Mouse (Mus musculus) T-helper 1 cell (primary cell): Measurements from ENCODE around the gene Neu2.

Source experiments
- in situ Hi-C: fragments of 300-600 bp; cut with MboI, MseI; formaldehyde crosslinking; loops from one replicate; pipeline ENCODE4 v1.15.1; 2025; ENCODE audit warnings: high pct_unique_total_duplicates

Gene Neu2

DNA sequence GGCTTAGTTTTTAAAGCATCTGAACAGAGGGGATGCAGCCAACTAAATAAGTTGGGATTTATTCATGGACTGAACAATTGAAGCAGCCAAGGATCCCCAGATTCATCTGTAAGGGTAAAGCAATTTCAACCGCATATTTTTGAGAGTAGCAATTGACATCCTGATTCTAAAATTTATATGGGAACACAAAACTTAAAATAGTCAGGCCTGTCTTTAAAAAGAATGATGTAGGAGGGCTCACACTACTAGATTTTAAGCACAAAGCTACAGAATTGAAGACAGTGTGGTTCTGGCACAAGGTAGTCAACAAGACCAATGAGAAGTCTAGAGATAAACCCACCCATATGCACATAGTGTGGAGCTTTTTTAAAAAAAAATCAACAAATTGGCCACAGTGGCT lies 27.3 kb downstream of the Neu2 start:
- in situ Hi-C loops, result no loop called here

DNA sequence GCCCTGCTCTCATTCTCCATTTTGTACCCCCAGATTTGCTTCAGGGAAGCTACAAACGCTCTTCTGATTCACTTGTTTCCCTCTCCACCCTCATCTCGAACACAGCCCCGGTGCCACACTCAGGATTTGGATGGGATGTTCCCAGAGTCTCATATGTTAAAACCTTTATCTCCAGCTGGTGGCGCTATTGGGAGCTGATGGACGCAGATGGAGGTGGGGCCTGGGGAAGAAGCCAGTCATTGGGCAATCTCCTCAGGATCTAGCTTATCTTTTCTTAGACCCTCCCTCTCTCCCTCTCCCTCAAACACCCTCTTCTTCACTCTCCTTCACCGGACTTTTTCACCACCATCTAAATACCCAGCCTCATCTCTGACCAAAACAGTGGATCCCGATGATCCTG lies 31.9 kb downstream of the Neu2 start:
- in situ Hi-C loops, result no loop called here

GRCm38 (mm10) chr1:87551008-87551407 lies 41.3 kb downstream of the Neu2 start:
- in situ Hi-C loops, result no loop called here

GRCm38 (mm10) chr1:87553586-87553985 lies 43.9 kb downstream of the Neu2 start:
- in situ Hi-C loops, result no loop called here

- in situ Hi-C loops, result no loop called here
These were observed 53.3 kb downstream of the Neu2 start for GRCm38 (mm10) chr1:87562967-87563366.

DNA sequence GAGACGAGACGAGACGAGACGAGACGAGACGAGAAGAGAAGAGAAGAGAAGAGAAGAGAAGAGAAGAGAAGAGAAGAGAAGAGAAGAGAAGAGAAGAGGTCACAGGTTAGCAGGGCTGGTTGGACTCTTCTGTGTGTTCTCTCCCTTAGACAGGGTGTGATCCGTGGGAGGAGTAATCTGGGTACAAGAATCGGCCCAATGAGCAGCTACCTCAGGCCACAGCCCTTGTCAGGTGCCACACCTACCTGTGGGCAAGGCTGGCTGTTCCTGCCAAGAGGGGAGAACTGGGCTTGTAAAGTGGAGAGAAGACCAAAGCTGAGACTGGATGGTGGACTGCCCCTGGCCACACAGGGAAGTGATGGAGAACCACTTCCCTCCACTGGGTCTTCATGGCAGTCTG lies 56.1 kb downstream of the Neu2 start:
- in situ Hi-C loops, result no loop called here

- in situ Hi-C loops, result no loop called here
These were observed 58.7 kb downstream of the Neu2 start for GRCm38 (mm10) chr1:87568398-87568797.

DNA sequence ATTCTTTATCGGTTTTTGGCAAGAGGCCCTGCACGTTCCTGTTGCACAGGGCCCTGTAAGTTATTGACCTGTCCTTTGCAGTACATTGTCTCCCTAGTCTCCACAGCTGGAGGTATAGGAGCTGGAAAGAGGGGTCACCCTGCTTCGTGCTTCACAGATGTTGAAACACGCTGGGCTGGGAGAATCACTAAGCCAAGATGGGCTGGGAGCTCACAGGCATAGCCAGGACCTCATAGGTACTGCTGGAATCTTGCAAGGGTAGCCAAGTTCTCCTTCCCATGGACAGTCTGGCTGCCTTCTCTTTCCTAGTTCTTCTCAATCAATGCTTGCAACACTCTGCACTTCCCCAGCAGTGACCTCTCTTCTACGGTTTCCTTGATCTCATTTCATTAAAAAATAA lies 63.6 kb downstream of the Neu2 start:
- in situ Hi-C loops, result no loop called here

GRCm38 (mm10) chr1:87573800-87574215 lies 64.1 kb downstream of the Neu2 start, which contains the start of gene Ngef:
Gene Ngef (minus strand): TSS chr1:87573870.
- in situ Hi-C loops, result no loop called here

DNA sequence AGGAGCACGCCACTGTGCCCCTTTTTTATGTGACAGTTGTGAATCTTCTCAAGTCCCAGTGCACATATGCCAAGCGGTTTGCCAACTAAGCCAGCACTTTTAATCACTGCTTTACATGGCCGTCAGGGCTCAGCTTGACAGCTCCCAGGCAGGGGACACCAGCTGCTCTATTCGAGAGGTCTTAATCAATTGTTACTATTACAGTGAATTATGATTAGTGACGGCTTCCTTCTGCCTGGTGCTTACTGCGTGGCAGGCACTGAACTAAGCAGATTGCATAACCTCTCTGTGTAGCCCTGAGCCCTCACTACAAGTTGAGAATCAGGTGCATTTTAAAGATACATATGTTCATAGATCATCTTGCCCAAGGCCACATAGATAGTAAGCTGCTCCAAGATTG lies 64.7 kb downstream of the Neu2 start:
- in situ Hi-C loops, result no loop called here

DNA sequence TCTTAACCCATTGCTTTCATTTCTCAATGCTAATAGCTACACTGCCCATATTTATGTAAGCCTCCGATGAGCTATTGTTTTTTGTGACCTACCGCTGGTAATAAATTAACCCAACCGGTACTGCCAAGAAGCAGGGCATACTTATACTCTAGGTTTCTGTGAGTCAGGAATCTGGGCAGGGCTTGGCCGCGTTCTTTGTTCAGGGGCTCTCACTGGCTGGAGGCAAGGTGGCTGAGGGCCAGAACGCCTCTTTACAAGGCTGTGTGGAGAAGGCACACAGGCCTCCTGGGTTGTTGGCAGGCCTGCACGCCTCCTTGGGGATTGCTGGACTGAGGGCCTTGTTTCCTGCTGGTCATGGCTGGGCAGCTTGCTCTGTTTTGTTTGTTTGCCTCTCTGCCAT lies 65.1 kb downstream of the Neu2 start:
- in situ Hi-C loops, result no loop called here

DNA sequence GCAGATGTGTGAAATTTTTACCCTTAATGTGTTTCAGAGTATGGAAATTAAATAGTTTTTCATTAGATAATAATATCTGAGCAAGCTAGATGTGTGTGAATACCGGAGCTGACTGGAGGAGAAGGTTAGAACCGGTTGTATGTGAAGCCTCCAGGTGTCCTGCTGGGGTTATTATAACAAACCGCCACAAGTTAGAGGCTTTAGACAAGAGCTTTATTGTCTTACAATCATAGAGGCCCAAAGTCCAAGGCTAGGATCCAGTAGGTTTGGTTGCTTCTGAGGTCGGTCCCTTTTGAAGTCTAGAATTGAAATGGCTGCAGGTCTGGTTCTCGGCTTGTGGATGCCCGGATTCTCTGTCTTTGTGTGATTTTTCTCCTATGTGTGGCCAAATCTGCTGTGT lies 69.3 kb downstream of the Neu2 start:
- in situ Hi-C loops, result no loop called here

- in situ Hi-C loops, result no loop called here
These were observed 71.1 kb downstream of the Neu2 start for GRCm38 (mm10) chr1:87580824-87581223.

DNA sequence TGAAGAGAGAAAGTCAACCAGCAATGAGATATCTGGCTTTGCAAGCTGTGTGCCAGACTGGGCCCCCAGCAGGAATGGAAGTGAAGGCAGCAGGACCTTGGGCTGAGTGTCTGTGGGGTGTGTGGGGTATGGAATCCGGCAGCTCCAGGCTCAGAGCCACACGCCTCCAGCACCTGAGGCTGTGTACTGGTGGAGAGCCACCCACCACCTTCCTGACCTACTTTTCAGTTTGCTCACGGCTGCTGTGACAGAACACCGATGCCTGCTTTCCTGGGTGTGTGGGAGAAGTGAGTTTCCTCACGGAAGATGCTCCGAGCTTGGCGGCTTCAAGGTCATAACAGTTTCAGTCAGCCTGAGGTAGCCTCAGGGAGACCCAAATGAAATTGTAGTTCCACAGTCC lies 79.5 kb downstream of the Neu2 start:
- in situ Hi-C loops, result loop anchor here (5.0 kb wide), 1 partner anchor 758 kb away; no protein-coding TSS in a partner anchor

DNA sequence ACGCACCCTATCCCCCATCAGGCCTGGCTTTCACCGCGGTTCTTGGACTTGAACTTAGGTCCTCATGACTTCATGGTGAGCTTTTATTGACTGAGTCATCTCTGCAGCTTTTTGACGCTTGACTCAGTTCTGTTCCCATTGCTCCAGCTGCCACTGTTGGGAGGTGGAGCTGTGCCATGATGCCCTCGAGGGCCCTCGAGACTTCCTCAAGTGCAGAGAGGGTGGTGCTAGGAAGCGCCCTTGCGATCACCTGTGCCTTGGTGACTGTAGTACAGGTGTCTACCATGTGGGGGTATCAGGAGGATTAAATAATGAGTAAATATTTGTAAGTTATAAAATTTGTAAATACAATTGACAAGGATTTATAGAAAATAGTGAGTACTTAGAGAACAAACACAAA lies 80.3 kb downstream of the Neu2 start:
- in situ Hi-C loops, result loop anchor here (5.0 kb wide), 1 partner anchor 757 kb away; no protein-coding TSS in a partner anchor

- in situ Hi-C loops, result no loop called here
These were observed 84.6 kb downstream of the Neu2 start for GRCm38 (mm10) chr1:87594261-87594660.

DNA sequence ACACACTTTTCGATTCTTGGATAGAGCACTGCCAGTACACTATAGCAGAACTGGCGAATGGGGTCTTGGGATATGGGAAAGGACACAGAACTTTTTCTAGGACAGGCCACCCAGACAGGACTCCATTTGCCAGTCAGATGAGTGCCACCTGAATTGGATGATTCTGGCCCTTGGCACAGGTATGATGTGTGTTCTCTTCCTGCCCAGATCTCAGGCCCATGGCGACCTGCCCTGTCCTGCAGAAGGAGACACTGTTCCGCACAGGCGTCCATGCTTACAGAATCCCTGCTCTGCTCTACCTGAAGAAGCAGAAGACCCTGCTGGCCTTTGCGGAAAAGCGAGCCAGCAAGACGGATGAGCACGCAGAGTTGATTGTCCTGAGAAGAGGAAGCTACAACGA lies 85.0 kb downstream of the Neu2 start:
- in situ Hi-C loops, result no loop called here

GRCm38 (mm10) chr1:87600533-87600932 lies 90.8 kb downstream of the Neu2 start:
- in situ Hi-C loops, result no loop called here

- in situ Hi-C loops, result no loop called here
These were observed 92.1 kb downstream of the Neu2 start for GRCm38 (mm10) chr1:87601801-87602200.

GRCm38 (mm10) chr1:87603389-87603788 lies 93.7 kb downstream of the Neu2 start:
- in situ Hi-C loops, result no loop called here

- in situ Hi-C loops, result no loop called here
These were observed 95.6 kb downstream of the Neu2 start for GRCm38 (mm10) chr1:87605296-87605695.

DNA sequence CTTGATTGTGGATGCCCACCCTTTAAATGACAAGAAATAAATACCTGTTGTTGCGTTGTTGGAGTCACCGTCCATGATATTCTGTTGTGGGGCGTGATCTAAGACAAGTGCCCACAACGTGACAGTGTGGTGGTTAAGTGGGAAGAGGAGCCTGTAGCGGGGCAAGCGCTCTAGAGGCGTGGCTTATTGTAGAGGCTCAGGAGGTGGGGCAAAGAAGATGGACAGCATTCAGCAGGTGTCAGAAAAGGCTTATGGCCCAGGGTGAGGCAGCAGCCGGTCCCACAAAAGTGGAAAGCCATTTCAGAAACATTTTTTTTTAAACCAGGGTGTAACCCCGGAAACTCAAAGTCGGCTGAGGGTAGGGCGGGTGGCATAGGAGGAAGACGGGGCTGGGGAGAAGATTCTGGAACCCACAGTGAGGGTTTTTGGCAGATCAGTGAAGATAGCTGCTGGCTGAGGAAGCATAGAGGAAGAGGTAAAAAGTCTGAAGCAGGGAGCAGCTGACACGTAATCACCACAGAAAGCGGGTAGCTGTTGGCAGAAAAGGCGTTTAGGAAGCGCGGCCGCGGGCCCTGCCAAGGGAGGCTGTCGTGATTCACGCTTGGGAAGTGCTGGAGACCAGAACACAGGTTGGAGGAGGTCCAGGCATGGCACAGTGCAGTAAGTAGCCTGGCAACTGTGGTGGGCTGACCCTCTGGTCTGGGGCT lies 97.8 kb downstream of the Neu2 start:
- in situ Hi-C loops, result no loop called here

DNA sequence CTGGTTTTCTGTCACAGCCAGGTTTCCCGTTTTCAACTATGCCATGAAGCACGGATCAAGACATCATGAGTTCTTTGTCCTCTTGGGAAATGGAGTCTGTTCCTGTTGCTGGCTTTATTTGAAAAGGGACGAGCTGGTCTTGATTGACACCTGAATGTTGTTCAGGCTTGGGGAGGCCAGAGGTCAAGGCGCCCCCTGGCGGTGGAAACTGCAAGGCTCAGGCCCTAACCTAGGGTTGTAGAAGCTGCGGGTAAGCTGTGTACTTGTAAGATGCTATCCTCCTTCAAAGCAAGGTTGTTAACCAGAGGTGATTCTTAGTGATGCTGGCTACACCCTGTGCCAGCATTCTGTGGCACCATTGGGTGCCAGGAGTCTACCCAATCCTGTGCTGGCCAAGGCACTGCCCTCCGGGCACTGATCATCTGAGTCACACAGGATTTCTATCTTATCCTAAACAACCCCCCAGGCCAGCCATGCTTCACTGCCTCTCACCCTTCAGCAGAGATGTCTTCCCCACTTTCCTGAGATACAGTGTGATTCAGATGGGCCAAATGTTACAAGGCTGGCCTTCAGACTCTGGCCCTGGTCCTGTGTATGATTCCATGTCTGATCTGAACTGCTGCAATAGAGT lies 98.8 kb downstream of the Neu2 start:
- in situ Hi-C loops, result no loop called here
